ENCODE assay signal across 12 mouse cellular contexts in genomic region chr12:70752911-70753290, GRCm38 (mm10).
DNase-seq lines count a peak whose midpoint lies in the region; ATAC-seq lines count a peak whose summit lies in the region.
"Had no signal": no experiment of that assay in that cellular context is flagged by ENCODE, and none has a peak within 500 bp of the region (broad histone marks: within the 10 kb centered on the region; RNA-seq: fewer than 3 reads in every experiment).

No protein-coding gene starts in this region.

- H3K27ac ChIP-seq in kidney, embryonic 14.5 days (ENCODE audit: low read depth, low read length): peak overlapping the region; percentile 0; the same call in 1 of the 2 replicates
- H3K27ac ChIP-seq in embryonic facial prominence, embryonic 10.5 days (replicated peaks): peak overlapping the region; percentile 89
- H3K27ac ChIP-seq in heart, embryonic 15.5 days: peak overlapping the region; percentile 11; the same call in 1 of the 2 replicates
- H3K27ac ChIP-seq: liver, embryonic 12.5 days had no signal

- no peak overlapping the region for H3K4me2 ChIP-seq in kidney, embryonic 14.5 days (replicated peaks; ENCODE audit: low read depth, low read length)
- H3K4me2 ChIP-seq in heart, embryonic 15.5 days: no peak overlapping the region
- H3K4me2 ChIP-seq: liver, embryonic 12.5 days had no signal

- ATAC-seq in kidney, embryonic 14.5 days (ENCODE audit: low FRiP score, low TSS enrichment): peak; percentile 79; the same call in 1 of the 2 replicates
- ATAC-seq in heart, embryonic 15.5 days (replicated peaks; ENCODE audit: insufficient number of reproducible peaks, insufficient read depth, low FRiP score, low read depth): no peak; the same call in 1 of the 2 replicates
- 0 out of 2 replicates have a peak, but pooled peaks have one; percentile 34 for ATAC-seq in megakaryocyte progenitor cell, adult 5-6 weeks (replicated peaks; ENCODE audit: poor library complexity)
- no peak for ATAC-seq in inflammation-experienced regulatory T-cells, adult 6 months
- ATAC-seq: liver, embryonic 12.5 days had no signal

- H3K36me3 ChIP-seq in kidney, embryonic 14.5 days (ENCODE audit: control insufficient read depth, insufficient read depth, low read length): no peaks in the 10 kb centered on the region
- H3K36me3 ChIP-seq in embryonic facial prominence, embryonic 10.5 days (replicated peaks): no peaks in the 10 kb centered on the region
- H3K36me3 ChIP-seq in heart, embryonic 15.5 days: no peaks in the 10 kb centered on the region
- H3K36me3 ChIP-seq: liver, embryonic 12.5 days had no signal

- no peak for DNase-seq in kidney, postnatal 4 days
- DNase-seq in embryonic facial prominence, embryonic 10.5 days (ENCODE audit: low spot score): no peak
- no peak for DNase-seq in embryo, embryonic 10 days (ENCODE audit: low spot score)
- DNase-seq in thymus, postnatal 4 days: no peak
- DNase-seq: adrenal gland, adult 2 months; cerebellum, adult 2 months; kidney, adult 18-20 months had no signal

- H3K27me3 ChIP-seq in kidney, embryonic 14.5 days (ENCODE audit: control insufficient read depth, insufficient read depth, low read length): no peaks in the 10 kb centered on the region
- no peaks in the 10 kb centered on the region for H3K27me3 ChIP-seq in embryonic facial prominence, embryonic 10.5 days (replicated peaks; ENCODE audit: low read depth, poor library complexity, severe bottlenecking)
- no peaks in the 10 kb centered on the region for H3K27me3 ChIP-seq in heart, embryonic 15.5 days
- H3K27me3 ChIP-seq: liver, embryonic 12.5 days had no signal

- H3K9ac ChIP-seq in kidney, embryonic 14.5 days (ENCODE audit: low read depth, low read length): no peak overlapping the region
- no peak overlapping the region for H3K9ac ChIP-seq in heart, embryonic 15.5 days
- H3K9ac ChIP-seq: liver, embryonic 12.5 days had no signal

- 48% methylated on average over 4 of the region's 4 CpGs for WGBS in kidney, embryonic 14.5 days
- 63% methylated on average over 4 of the region's 4 CpGs for WGBS in embryonic facial prominence, embryonic 10.5 days
- WGBS in heart, embryonic 15.5 days: 44% methylated on average over 4 of the region's 4 CpGs

- no peaks in the 10 kb centered on the region for H3K9me3 ChIP-seq in kidney, embryonic 14.5 days (ENCODE audit: control insufficient read depth, low read length)
- no peaks in the 10 kb centered on the region for H3K9me3 ChIP-seq in embryonic facial prominence, embryonic 10.5 days
- no peaks in the 10 kb centered on the region for H3K9me3 ChIP-seq in heart, embryonic 15.5 days (replicated peaks)
- H3K9me3 ChIP-seq: liver, embryonic 12.5 days had no signal

- peaks cover 3% of the 10 kb centered on the region; the same call in 1 of the 2 replicates for H3K4me1 ChIP-seq in kidney, embryonic 14.5 days (ENCODE audit: control insufficient read depth, insufficient read depth, low read length)
- peaks cover 46% of the 10 kb centered on the region for H3K4me1 ChIP-seq in embryonic facial prominence, embryonic 10.5 days
- peaks cover 7% of the 10 kb centered on the region; the same call in 1 of the 2 replicates for H3K4me1 ChIP-seq in heart, embryonic 15.5 days (replicated peaks)
- H3K4me1 ChIP-seq: liver, embryonic 12.5 days had no signal

- no peak overlapping the region for H3K4me3 ChIP-seq in kidney, embryonic 14.5 days (ENCODE audit: low read length)
- 0 out of 2 replicates have a peak overlapping the region, but pooled peaks have one; percentile 26 for H3K4me3 ChIP-seq in embryonic facial prominence, embryonic 10.5 days
- H3K4me3 ChIP-seq in heart, embryonic 15.5 days: no peak overlapping the region
- H3K4me3 ChIP-seq: liver, embryonic 12.5 days had no signal

Comparison
In these comparisons a context has a peak if more than half of its experiments do, and no peak if none do; other contexts are left out.
1. ATAC-seq: peak in kidney, embryonic 14.5 days (single experiment) and megakaryocyte progenitor cell, adult 5-6 weeks (single experiment); none in heart, embryonic 15.5 days (single experiment) and inflammation-experienced regulatory T-cells, adult 6 months (single experiment).
2. H3K27ac ChIP-seq: peak in every context shown above with its lines; median percentile 89 in embryonic facial prominence, embryonic 10.5 days; 11 in heart, embryonic 15.5 days; 0 in kidney, embryonic 14.5 days.